Mouse (Mus musculus): Measurements from ENCODE around the gene Gm11034.

GRCm38 (mm10) chr8:72219541-72220363 lies 6.3 kb upstream of the Gm11034 start, which contains the start of gene Fam32a:
- TF ChIP-seq CTCF (IDR thresholded peaks at IDR 0.05; ENCODE audit: extremely low read depth, insufficient read length, insufficient replicate concordance, low read depth, low read length) (no peak), POLR2A (IDR thresholded peaks at IDR 0.05; ENCODE audit: low read depth, low read length) (no peak; the same call in 1 of the 2 replicates)
